Mouse (Mus musculus) intestine, embryonic 16.5 days (tissue): Measurements from ENCODE around the gene Tunar. TPM values are rescaled to one million over a fixed set of nuclear protein-coding genes. Genes with fewer than 3 reads are reported as not detected.

Source experiments
- ATAC-seq: fragments of 200-750 bp; cut with Nextera tagmentation; 2 replicates; pipeline ENCODE4 v1.8.0; 2017; ENCODE audit warnings: moderate TSS enrichment, moderate library complexity
- H3K27ac ChIP-seq: fragments of 300-500 bp; sonication (generic); 2 replicates; pipeline ENCODE4 v1.5.1; 2014; ENCODE audit warnings: mild to moderate bottlenecking, low read length
- H3K27me3 ChIP-seq: fragments of 300-500 bp; sonication (generic); replicated peaks from 2 replicates; pipeline ENCODE4 v1.6.1; 2014; ENCODE audit warnings: low read length, control low read depth, mixed read lengths; ENCODE audit not compliant: control insufficient read depth, insufficient read depth
- H3K36me3 ChIP-seq: fragments of 300-500 bp; sonication (generic); 2 replicates; pipeline ENCODE4 v1.6.1; 2014; ENCODE audit warnings: low read length, control low read depth; ENCODE audit not compliant: control insufficient read depth, insufficient read depth
- H3K4me1 ChIP-seq: fragments of 300-500 bp; sonication (generic); 2 replicates; pipeline ENCODE4 v1.6.1; 2014; ENCODE audit warnings: low read length, control low read depth, mixed read lengths; ENCODE audit not compliant: control insufficient read depth, insufficient read depth
- H3K4me2 ChIP-seq: fragments of 300-500 bp; sonication (generic); 2 replicates; pipeline ENCODE4 v1.6.1; 2014; ENCODE audit warnings: low read depth, low read length, control low read depth
- H3K4me3 ChIP-seq: fragments of 300-500 bp; sonication (generic); 2 replicates; pipeline ENCODE4 v1.5.1; 2014; ENCODE audit warnings: mild to moderate bottlenecking, low read length
- H3K9ac ChIP-seq: fragments of 300-500 bp; sonication (generic); 2 replicates; pipeline ENCODE4 v1.6.1; 2014; ENCODE audit warnings: low read depth, low read length
- H3K9me3 ChIP-seq: fragments of 300-500 bp; sonication (generic); 2 replicates; pipeline ENCODE4 v1.6.1; 2016; ENCODE audit warnings: low read length, control low read depth; ENCODE audit not compliant: control insufficient read depth
- WGBS: fragments of 180-500 bp; shearing (Covaris S2); extraction: QIAGEN DNeasy Blood & Tissue Kit; methylation state at CpG from one replicate; pipeline ENCODE4 v1.1.7; 2014; 5-methylcytosine and 5-hydroxymethylcytosine counted together
- polyA plus RNA-seq: library from polyadenylated mRNA; unstranded; fragments of >200 nt; fragmentation: Nextera tagmentation; extraction: Ambion mirVana; gene quantifications from 2 replicates; pipeline ENCODE4 v1.2.1, GENCODE M21; 2015

Tunar gene
- polyA plus RNA-seq, 1 experiment from 2014 or later = 0.15 TPM

- 41% methylated on average over 12 of the region's 12 CpGs for WGBS
- no peak overlapping the region for H3K27ac ChIP-seq
- no peak overlapping the region for H3K4me2 ChIP-seq
- H3K4me1 ChIP-seq = no peaks in the 10 kb centered on the region
- no peaks in the 10 kb centered on the region for H3K36me3 ChIP-seq
- no peak overlapping the region for H3K9ac ChIP-seq
- no peaks in the 10 kb centered on the region for H3K9me3 ChIP-seq
- H3K27me3 ChIP-seq = no peaks in the 10 kb centered on the region
- ATAC-seq = no peak
- H3K4me3 ChIP-seq = no peak overlapping the region
Observed at GRCm38 (mm10) chr12:105376976-105377375, 43.3 kb downstream of the Tunar start.

DNA sequence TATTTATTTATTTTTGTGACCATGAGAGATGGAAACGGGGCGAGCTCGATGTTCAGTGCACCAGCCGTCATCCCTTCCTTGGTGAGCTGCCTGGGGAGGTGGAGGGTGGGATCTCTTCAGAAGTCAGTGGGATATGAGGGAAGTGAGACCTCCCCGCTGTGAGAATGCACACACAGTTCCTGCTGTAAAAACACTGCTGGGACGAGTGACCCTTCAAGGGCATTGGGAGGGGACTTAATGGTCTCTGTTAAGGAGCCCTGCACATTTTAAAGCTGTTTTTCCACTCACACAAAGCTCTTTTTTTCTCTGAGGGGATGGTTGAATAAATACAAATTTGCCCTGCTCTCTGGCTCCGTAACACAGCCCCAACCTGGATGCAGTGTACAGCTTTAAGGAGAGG lies 49.1 kb downstream of the Tunar start:
- H3K9ac ChIP-seq = no peak overlapping the region
- H3K27me3 ChIP-seq = no peaks in the 10 kb centered on the region
- WGBS = 68% methylated on average over 7 of the region's 7 CpGs
- H3K36me3 ChIP-seq = no peaks in the 10 kb centered on the region
- H3K4me2 ChIP-seq = no peak overlapping the region
- H3K27ac ChIP-seq = no peak overlapping the region
- H3K4me1 ChIP-seq = no peaks in the 10 kb centered on the region
- no peak overlapping the region for H3K4me3 ChIP-seq
- H3K9me3 ChIP-seq = no peaks in the 10 kb centered on the region
- no peak for ATAC-seq

DNA sequence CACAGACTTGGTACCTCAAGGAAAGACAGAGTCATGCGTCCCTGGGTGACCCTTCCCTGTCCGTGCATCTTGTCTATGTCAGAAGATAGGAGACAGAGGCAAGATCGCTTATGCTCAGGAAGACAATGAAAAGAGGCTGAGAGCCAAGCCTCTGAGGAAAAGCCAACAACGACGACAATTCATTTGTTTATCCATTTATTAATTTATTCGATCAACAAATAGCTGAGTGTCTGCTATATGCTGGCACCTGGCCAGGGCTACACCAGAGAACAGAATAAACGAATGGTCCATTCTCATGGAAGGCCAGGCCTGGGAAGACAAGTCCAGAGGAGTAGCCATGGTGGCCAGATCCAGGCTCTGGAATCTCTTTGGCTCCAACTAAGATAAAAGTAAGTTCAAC lies 61.0 kb downstream of the Tunar start:
- Histone ChIP-seq H3K36me3 (no peaks in the 10 kb centered on the region), H3K27me3 (no peaks in the 10 kb centered on the region), H3K4me3 (no peak overlapping the region), H3K9ac (no peak overlapping the region), H3K27ac (no peak overlapping the region), H3K9me3 (no peaks in the 10 kb centered on the region), H3K4me2 (no peak overlapping the region), H3K4me1 (no peaks in the 10 kb centered on the region)
- WGBS = 62% methylated on average over 7 of the region's 7 CpGs
- ATAC-seq = no peak

DNA sequence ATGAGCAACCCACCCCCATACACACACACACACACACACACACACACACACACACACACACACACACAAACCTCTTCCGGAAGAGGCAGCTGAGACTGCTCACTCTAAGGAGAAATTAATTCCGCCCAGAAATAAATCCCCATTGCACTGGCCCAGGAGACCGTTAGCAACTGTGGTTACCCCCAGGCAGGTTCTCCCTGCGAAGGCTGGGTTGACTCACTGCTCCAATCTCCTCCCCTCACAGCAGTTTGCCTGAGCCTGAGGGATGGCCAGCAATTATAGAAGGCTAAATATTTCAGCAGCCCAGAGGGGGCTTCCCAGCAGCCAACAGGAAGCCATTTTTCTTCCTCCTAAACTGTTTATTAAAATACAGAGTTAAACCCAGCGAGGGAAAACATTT lies 64.5 kb downstream of the Tunar start:
- no peak overlapping the region for H3K4me3 ChIP-seq
- ATAC-seq = peak; percentile 42; the same call in 1 of the 2 replicates
- H3K9me3 ChIP-seq = no peaks in the 10 kb centered on the region
- H3K9ac ChIP-seq = no peak overlapping the region
- no peak overlapping the region for H3K4me2 ChIP-seq
- H3K27ac ChIP-seq = no peak overlapping the region
- WGBS = 34% methylated on average over 5 of the region's 5 CpGs
- H3K36me3 ChIP-seq = no peaks in the 10 kb centered on the region
- H3K27me3 ChIP-seq = no peaks in the 10 kb centered on the region
- no peaks in the 10 kb centered on the region for H3K4me1 ChIP-seq

DNA sequence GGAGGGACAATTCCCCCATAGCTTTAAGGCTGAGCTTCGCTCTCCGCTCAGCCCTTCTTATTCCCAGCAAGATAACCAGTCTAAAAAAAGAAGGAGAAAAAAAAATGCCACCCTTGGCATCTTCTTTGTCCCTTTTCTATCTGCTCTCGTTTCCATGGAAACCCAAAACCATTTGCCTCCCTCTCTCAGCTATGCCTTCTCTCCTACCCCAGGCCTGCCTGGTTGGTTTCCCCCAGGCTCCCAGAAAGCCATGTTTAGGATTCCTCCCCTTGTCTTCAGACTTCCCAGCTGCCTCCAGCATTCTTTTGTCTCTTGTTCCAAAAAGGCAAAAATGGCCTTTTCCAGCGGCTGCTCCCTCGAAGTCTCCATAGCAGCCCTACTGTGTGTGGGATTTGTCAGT lies 70.1 kb downstream of the Tunar start:
- Histone ChIP-seq H3K36me3 (no peaks in the 10 kb centered on the region), H3K4me3 (no peak overlapping the region), H3K9ac (no peak overlapping the region), H3K27ac (no peak overlapping the region), H3K4me1 (no peaks in the 10 kb centered on the region), H3K27me3 (no peaks in the 10 kb centered on the region), H3K4me2 (no peak overlapping the region), H3K9me3 (no peaks in the 10 kb centered on the region)
- ATAC-seq = no peak
- WGBS = 79% methylated on average over 5 of the region's 5 CpGs

- Histone ChIP-seq H3K4me2 (no peak overlapping the region), H3K9ac (no peak overlapping the region), H3K27me3 (no peaks in the 10 kb centered on the region), H3K9me3 (no peaks in the 10 kb centered on the region), H3K4me3 (no peak overlapping the region), H3K36me3 (no peaks in the 10 kb centered on the region), H3K4me1 (no peaks in the 10 kb centered on the region), H3K27ac (no peak overlapping the region)
- ATAC-seq = no peak
- 56% methylated on average over 6 of the region's 6 CpGs for WGBS
Observed at GRCm38 (mm10) chr12:105406008-105406407, 72.3 kb downstream of the Tunar start.

- Histone ChIP-seq H3K36me3 (no peaks in the 10 kb centered on the region), H3K9ac (no peak overlapping the region), H3K9me3 (no peaks in the 10 kb centered on the region), H3K4me1 (no peaks in the 10 kb centered on the region), H3K27ac (no peak overlapping the region), H3K4me2 (no peak overlapping the region), H3K27me3 (no peaks in the 10 kb centered on the region), H3K4me3 (no peak overlapping the region)
- WGBS = 86% methylated on average over 8 of the region's 8 CpGs
- no peak for ATAC-seq
Observed at GRCm38 (mm10) chr12:105413909-105414308, 80.2 kb downstream of the Tunar start.

- 35% methylated on average over 6 of the region's 6 CpGs for WGBS
- no peak for ATAC-seq
- Histone ChIP-seq H3K27ac (no peak overlapping the region), H3K4me1 (no peaks in the 10 kb centered on the region), H3K9ac (no peak overlapping the region), H3K4me2 (no peak overlapping the region), H3K4me3 (no peak overlapping the region), H3K27me3 (no peaks in the 10 kb centered on the region), H3K9me3 (no peaks in the 10 kb centered on the region), H3K36me3 (no peaks in the 10 kb centered on the region)
Observed at GRCm38 (mm10) chr12:105420476-105420875, 86.8 kb downstream of the Tunar start.

DNA sequence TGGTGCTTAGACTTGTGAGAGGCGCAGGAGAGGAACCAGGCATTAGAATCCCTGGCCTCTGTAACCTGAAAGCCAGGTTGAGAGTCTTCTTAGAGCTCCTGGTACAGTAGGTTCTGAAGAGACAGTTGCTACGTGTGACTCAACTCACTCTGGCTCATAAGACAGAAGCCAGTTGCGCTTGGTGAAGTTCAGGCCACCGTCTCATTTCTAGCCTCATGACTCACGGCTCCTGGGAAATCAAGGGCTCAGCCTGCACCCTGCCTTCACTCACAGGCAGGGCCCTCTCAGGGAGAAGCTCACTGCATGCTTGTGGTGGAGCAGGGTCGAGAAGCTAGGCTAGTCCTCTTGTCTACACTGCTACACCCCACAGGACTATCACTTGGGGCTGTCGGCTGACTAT lies 92.9 kb downstream of the Tunar start:
- no peak overlapping the region for H3K9ac ChIP-seq
- no peaks in the 10 kb centered on the region for H3K9me3 ChIP-seq
- H3K4me1 ChIP-seq = no peaks in the 10 kb centered on the region
- no peaks in the 10 kb centered on the region for H3K27me3 ChIP-seq
- no peak overlapping the region for H3K27ac ChIP-seq
- H3K4me3 ChIP-seq = no peak overlapping the region
- H3K36me3 ChIP-seq = no peaks in the 10 kb centered on the region
- no peak overlapping the region for H3K4me2 ChIP-seq
- no peak for ATAC-seq
- WGBS = 68% methylated on average over 7 of the region's 7 CpGs

- no peak overlapping the region for H3K27ac ChIP-seq
- H3K27me3 ChIP-seq = no peaks in the 10 kb centered on the region
- H3K4me2 ChIP-seq = peak overlapping the region; percentile 30; the same call in 1 of the 2 replicates
- H3K4me1 ChIP-seq = no peaks in the 10 kb centered on the region
- peak; percentile 76 for ATAC-seq
- H3K36me3 ChIP-seq = no peaks in the 10 kb centered on the region
- WGBS = 25% methylated on average over 10 of the region's 10 CpGs
- H3K9me3 ChIP-seq = no peaks in the 10 kb centered on the region
- H3K9ac ChIP-seq = no peak overlapping the region
- no peak overlapping the region for H3K4me3 ChIP-seq
Observed at GRCm38 (mm10) chr12:105427039-105427757, 93.5 kb downstream of the Tunar start.
